Mouse (Mus musculus) spleen, adult 2 months (tissue): ENCODE measurements at regions not wholly inside any gene's neighbourhood (a gene's known extent, or its start where the extent isn't known, plus 50 kb on each side); places are given as distances from the start of the nearest gene placed in this dataset.

Experiments used
- CTCF ChIP-seq: fragments of 200-500 bp; IDR thresholded peaks from 2 replicates; pipeline ENCODE4 v1.5.1; 2011; ENCODE audit warnings: mild to moderate bottlenecking, inconsistent platforms; ENCODE audit not compliant: insufficient read depth, insufficient read length, insufficient replicate concordance; ENCODE audit errors: extremely low read depth
- POLR2A ChIP-seq: fragments of 200-500 bp; IDR thresholded peaks from 2 replicates; pipeline ENCODE4 v1.6.1; 2011; ENCODE audit warnings: low read depth, low read length, inconsistent platforms

- TF ChIP-seq CTCF (no peak), POLR2A (no peak)
Measured at GRCm38 (mm10) chr2:174004666-174005065, 71.4 kb upstream of the Stx16 start.
